Mouse (Mus musculus): ENCODE measurements at regions not wholly inside any gene's neighbourhood (a gene's known extent, or its start where the extent isn't known, plus 50 kb on each side); places are given as distances from the start of the nearest gene placed in this dataset.
"Not testable (repeated sequence)": the region's sequence is repeated elsewhere in the genome, so short reads cannot be mapped to it uniquely, and the experiment has no call there.

DNA sequence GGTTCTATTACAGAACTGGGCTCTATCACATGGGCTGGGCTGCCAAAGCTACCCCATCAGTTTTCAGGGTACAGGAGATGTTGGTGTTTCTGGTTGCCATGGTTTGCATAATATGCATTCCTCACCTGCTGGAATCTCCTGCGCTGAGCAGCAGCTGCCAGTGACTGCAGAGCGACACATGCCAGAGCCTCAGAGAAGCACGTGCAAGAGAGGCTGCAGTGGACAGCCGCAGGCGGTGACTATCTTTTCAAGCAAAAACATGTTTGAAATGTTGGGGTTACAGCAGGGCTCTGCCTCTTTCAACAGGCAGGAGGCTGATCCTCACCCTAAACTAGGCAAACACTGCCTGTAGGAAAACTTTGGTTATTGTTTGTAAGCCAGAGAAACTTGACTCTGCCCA, 83.7 kb upstream of the Vav3 start:
- peaks cover 0 to 5% of the 10 kb centered on the region in 2 experiments; a peak in 1 of 4 replicates for H3K4me1 ChIP-seq (ENCODE audit: control insufficient read depth in 1 of 2, insufficient read depth in 2 of 2, low read length in 2 of 2)
- no peak overlapping the region for H3K4me3 ChIP-seq (ENCODE audit: control insufficient read depth in 1 of 2, insufficient read depth in 1 of 2, low read depth in 2 of 2, low read length in 2 of 2)
- H3K27me3 ChIP-seq (ENCODE audit: control insufficient read depth in 1 of 2, insufficient read depth in 2 of 2, low read length in 2 of 2): no peaks in the 10 kb centered on the region
- H3K79me2 ChIP-seq (ENCODE audit: control insufficient read depth, insufficient read depth, low read length, poor library complexity): no peaks in the 10 kb centered on the region
- no peak for TF ChIP-seq KAT2A (conservative IDR thresholded peaks at IDR 0.05; ENCODE audit: low read depth, low read length)
- no peak for TF ChIP-seq RCOR1 (IDR thresholded peaks at IDR 0.05; ENCODE audit: low read depth, low read length)
- TF ChIP-seq TBP (IDR thresholded peaks at IDR 0.05; ENCODE audit: low read depth, low read length): no peak
- TF ChIP-seq ZKSCAN1 (IDR thresholded peaks at IDR 0.05; ENCODE audit: low read depth, low read length): no peak
- no peak for TF ChIP-seq MXI1 (IDR thresholded peaks at IDR 0.05; ENCODE audit: low read depth, low read length)
- no peak for TF ChIP-seq ZMIZ1 (IDR thresholded peaks at IDR 0.05; ENCODE audit: low read depth, low read length)
- TF ChIP-seq GABPA (IDR thresholded peaks at IDR 0.05; ENCODE audit: low read depth, low read length): no peak
- no peak for TF ChIP-seq ETS1 (IDR thresholded peaks at IDR 0.05; ENCODE audit: low read depth, low read length)
- no peak for TF ChIP-seq CHD2 (IDR thresholded peaks at IDR 0.05; ENCODE audit: low read length)
- no peak for TF ChIP-seq GATA1 (IDR thresholded peaks at IDR 0.05; ENCODE audit: low read depth, low read length)
- no peak for TF ChIP-seq MEF2A (IDR thresholded peaks at IDR 0.05; ENCODE audit: extremely low read depth, insufficient replicate concordance, low read depth, low read length, poor library complexity, severe bottlenecking)
- no peak for TF ChIP-seq MYC (IDR thresholded peaks at IDR 0.05; ENCODE audit: low read depth, low read length)
- no peak for TF ChIP-seq NELFE (IDR thresholded peaks at IDR 0.05; ENCODE audit: low read depth, low read length)
- TF ChIP-seq TCF12 (IDR thresholded peaks at IDR 0.05; ENCODE audit: low read depth, low read length): no peak
- TF ChIP-seq MAX (IDR thresholded peaks at IDR 0.05; ENCODE audit: low read length): no peak
- no peak overlapping the region for H3K27ac ChIP-seq (ENCODE audit: control insufficient read depth, low read depth, low read length)
- no peak overlapping the region for H3K9ac ChIP-seq (ENCODE audit: control insufficient read depth, low read depth, low read length, poor library complexity, severe bottlenecking)
- no peaks in the 10 kb centered on the region for H3K9me3 ChIP-seq (replicated peaks; ENCODE audit: insufficient read depth, low read length)
- no peaks in the 10 kb centered on the region for H3K36me3 ChIP-seq (ENCODE audit: control insufficient read depth in 1 of 2, insufficient read depth in 2 of 2, low read length in 2 of 2)
- no peak for DNase-seq (ENCODE audit: low read depth, low spot score)

DNA sequence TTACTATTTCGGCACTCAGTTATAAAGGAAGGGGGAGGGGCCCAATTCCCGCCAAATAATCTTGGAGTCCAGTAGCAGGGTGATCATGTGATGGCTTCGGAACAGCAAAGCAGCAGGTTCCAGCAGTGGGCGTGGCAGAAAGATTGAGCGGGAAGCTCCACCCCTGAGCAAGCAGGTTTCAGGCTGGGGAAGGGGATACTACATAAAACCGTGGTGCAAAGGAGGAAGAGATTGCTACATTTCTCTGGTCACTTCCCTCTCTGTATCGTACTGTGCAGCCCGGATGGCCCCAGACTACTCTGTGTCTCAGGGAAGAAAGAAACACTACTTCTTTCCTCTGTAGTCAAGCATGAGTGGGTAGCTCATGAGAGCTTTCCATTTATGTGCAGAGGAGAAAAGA, 73.5 kb upstream of the Vav3 start:
- not testable (repeated sequence) for H3K9me3 ChIP-seq (replicated peaks; ENCODE audit: insufficient read depth, low read length); H3K4me3 ChIP-seq (ENCODE audit: control insufficient read depth in 1 of 2, insufficient read depth in 1 of 2, low read depth in 2 of 2, low read length in 2 of 2); H3K27ac ChIP-seq (ENCODE audit: control insufficient read depth, low read depth, low read length); H3K9ac ChIP-seq (ENCODE audit: control insufficient read depth, low read depth, low read length, poor library complexity, severe bottlenecking); H3K79me2 ChIP-seq (ENCODE audit: control insufficient read depth, insufficient read depth, low read length, poor library complexity); H3K27me3 ChIP-seq (ENCODE audit: control insufficient read depth in 1 of 2, insufficient read depth in 2 of 2, low read length in 2 of 2); H3K36me3 ChIP-seq (ENCODE audit: control insufficient read depth in 1 of 2, insufficient read depth in 2 of 2, low read length in 2 of 2); H3K4me1 ChIP-seq (ENCODE audit: control insufficient read depth in 1 of 2, insufficient read depth in 2 of 2, low read length in 2 of 2); DNase-seq (ENCODE audit: low read depth, low spot score)

DNA sequence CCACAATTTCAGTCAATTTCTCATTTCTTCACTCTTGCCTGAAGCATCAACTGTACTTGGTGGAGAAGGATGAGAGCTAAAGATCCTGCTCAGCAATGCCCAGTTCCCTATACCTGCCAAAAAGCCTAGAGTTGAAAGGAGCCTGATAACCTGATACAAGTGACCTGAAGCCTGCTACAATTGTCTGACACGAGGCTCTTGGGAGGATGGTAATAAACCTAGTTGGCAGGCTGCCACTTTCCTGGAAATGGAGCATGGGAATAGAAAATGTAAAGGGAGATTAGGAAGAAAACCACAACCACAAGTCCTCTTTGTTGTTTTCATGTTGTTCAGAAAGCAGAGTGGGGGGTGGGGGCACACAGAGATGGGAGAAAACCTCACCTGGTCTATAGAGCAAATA, 69.7 kb upstream of the Vav3 start:
- no peak overlapping the region for H3K4me3 ChIP-seq (ENCODE audit: control insufficient read depth in 1 of 2, insufficient read depth in 1 of 2, low read depth in 2 of 2, low read length in 2 of 2)
- H3K27ac ChIP-seq (ENCODE audit: control insufficient read depth, low read depth, low read length): no peak overlapping the region
- no peak for DNase-seq (ENCODE audit: low read depth, low spot score)
- H3K79me2 ChIP-seq (ENCODE audit: control insufficient read depth, insufficient read depth, low read length, poor library complexity): no peaks in the 10 kb centered on the region
- H3K4me1 ChIP-seq (ENCODE audit: control insufficient read depth in 1 of 2, insufficient read depth in 2 of 2, low read length in 2 of 2): no peaks in the 10 kb centered on the region
- H3K36me3 ChIP-seq (ENCODE audit: control insufficient read depth in 1 of 2, insufficient read depth in 2 of 2, low read length in 2 of 2): no peaks in the 10 kb centered on the region
- H3K9me3 ChIP-seq (replicated peaks; ENCODE audit: insufficient read depth, low read length): no peaks in the 10 kb centered on the region
- no peak overlapping the region for H3K9ac ChIP-seq (ENCODE audit: control insufficient read depth, low read depth, low read length, poor library complexity, severe bottlenecking)
- TF ChIP-seq USF2 (IDR thresholded peaks at IDR 0.05; ENCODE audit: borderline replicate concordance in 1 of 2, insufficient read depth in 1 of 2, low read depth in 1 of 2, low read length in 2 of 2) (no peak), GABPA (IDR thresholded peaks at IDR 0.05; ENCODE audit: low read depth, low read length) (no peak), SMC3 (IDR thresholded peaks at IDR 0.05; ENCODE audit: low read depth, low read length) (no peak), KAT2A (conservative IDR thresholded peaks at IDR 0.05; ENCODE audit: low read depth, low read length) (no peak), ELF1 (IDR thresholded peaks at IDR 0.05; ENCODE audit: low read depth, low read length) (no peak), HCFC1 (IDR thresholded peaks at IDR 0.05; ENCODE audit: low read depth, low read length) (no peak), TBP (IDR thresholded peaks at IDR 0.05; ENCODE audit: low read depth, low read length) (no peak), NELFE (IDR thresholded peaks at IDR 0.05; ENCODE audit: low read depth, low read length) (no peak), ZC3H11A (IDR thresholded peaks at IDR 0.05; ENCODE audit: low read depth, low read length) (no peak), EP300 (IDR thresholded peaks at IDR 0.05; ENCODE audit: low read depth in 1 of 2, low read length in 2 of 2) (no peak), POLR2AphosphoS5 (IDR thresholded peaks at IDR 0.05; ENCODE audit: borderline replicate concordance, low read depth, low read length) (no peak), JUND (IDR thresholded peaks at IDR 0.05; ENCODE audit: low read depth, low read length) (no peak), CHD1 (IDR thresholded peaks at IDR 0.05; ENCODE audit: low read depth, low read length) (no peak), BHLHE40 (IDR thresholded peaks at IDR 0.05; ENCODE audit: borderline replicate concordance, low read depth, low read length) (no peak), USF1 (IDR thresholded peaks at IDR 0.05; ENCODE audit: low read depth, low read length) (no peak), TCF12 (IDR thresholded peaks at IDR 0.05; ENCODE audit: low read depth, low read length) (no peak), E2F4 (IDR thresholded peaks at IDR 0.05; ENCODE audit: borderline replicate concordance, low read depth, low read length) (no peak)
- H3K27me3 ChIP-seq (ENCODE audit: control insufficient read depth in 1 of 2, insufficient read depth in 2 of 2, low read length in 2 of 2): no peaks in the 10 kb centered on the region; a peak in 1 of 4 replicates
